Mouse (Mus musculus) inflammation-experienced regulatory T-cells, adult 6 months (primary cell): ENCODE measurements around the gene Prm1. TPM values are rescaled to one million over a fixed set of nuclear protein-coding genes. Genes with fewer than 3 reads are reported as not detected.

ENCODE experiments used
- polyA plus RNA-seq, 3 experiments: library from polyadenylated mRNA; unstranded; fragments of 100-300 nt; shearing (Covaris generic); gene quantifications; one replicate each; pipeline ENCODE4 v1.2.1; 2017

Gene Prm1
- polyA plus RNA-seq, 3 experiments from 2014 or later: 1.1 TPM; not detected in 2

Other genes starting within 250 kb of the Prm1 start
- gene Socs1, start 20.3 kb downstream of the Prm1 start, polyA plus RNA-seq: 1 to 10 TPM; 3.9 to 4.7 (median 4.3) TPM
- gene Tnp2, start 17.2 kb downstream of the Prm1 start, polyA plus RNA-seq: 1 to 10 TPM; 6.3 to 9.8 (median 6.6) TPM
- not detected for gene Prm3, start 14.9 kb downstream of the Prm1 start, polyA plus RNA-seq
- gene Prm2, start 9.7 kb downstream of the Prm1 start, polyA plus RNA-seq: not detected
- gene Gm11172, start 7.1 kb upstream of the Prm1 start, polyA plus RNA-seq: not detected
- 1 to 10 TPM; 1.2 to 1.4 (median 1.2) TPM for gene Rmi2, start 29.2 kb upstream of the Prm1 start, polyA plus RNA-seq